Mouse (Mus musculus) testis, adult 2 months (tissue): ENCODE measurements around the gene Dis3l2.

Experiments
- CTCF ChIP-seq: fragments of 200-500 bp; IDR thresholded peaks from 2 replicates; pipeline ENCODE4 v1.5.1; 2012; ENCODE audit warnings: low read depth, mild to moderate bottlenecking, inconsistent platforms, low read length, moderate library complexity; ENCODE audit not compliant: control insufficient read depth, insufficient read depth, insufficient replicate concordance
- POLR2A ChIP-seq: fragments of 200-500 bp; IDR thresholded peaks from 2 replicates; pipeline ENCODE4 v1.6.1; 2012; ENCODE audit warnings: low read depth, mild to moderate bottlenecking, inconsistent platforms, low read length, moderate library complexity; ENCODE audit not compliant: control insufficient read depth

DNA sequence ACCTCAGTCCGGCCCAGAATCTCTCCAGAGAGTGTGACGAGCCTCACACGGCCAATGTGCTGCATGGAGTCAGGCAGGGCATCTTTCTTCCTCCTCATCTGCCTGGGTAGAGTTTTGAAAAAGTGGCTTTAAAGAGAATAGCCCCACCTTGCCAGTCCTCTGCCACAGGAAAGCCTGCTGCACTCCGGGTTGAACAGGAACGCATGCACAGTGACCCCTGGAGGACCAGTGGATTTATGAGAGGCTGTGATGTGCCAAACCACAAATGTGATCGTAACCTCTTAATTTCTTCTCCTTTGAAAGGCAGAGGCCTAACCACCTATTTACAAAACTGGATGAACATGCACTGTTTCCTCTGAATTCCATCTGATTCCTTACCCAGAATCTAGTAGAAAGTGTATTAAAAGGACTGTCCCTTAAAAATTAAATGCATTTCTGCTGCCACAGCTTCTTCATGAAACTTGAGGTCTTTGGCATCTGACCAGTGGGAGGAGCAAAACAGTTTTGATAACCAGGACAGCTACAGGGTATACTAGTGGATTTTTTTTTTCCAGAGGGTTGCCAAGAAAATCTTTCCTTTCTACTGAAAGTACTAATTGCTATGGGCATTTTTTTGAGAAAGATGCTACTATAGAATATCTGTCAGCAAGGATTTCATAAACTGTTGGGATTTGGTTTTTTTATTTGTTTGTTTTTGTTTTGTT is 264.8 kb downstream of the Dis3l2 start:
- TF ChIP-seq CTCF (no peak), POLR2A (no peak)
